In the genomic region with DNA sequence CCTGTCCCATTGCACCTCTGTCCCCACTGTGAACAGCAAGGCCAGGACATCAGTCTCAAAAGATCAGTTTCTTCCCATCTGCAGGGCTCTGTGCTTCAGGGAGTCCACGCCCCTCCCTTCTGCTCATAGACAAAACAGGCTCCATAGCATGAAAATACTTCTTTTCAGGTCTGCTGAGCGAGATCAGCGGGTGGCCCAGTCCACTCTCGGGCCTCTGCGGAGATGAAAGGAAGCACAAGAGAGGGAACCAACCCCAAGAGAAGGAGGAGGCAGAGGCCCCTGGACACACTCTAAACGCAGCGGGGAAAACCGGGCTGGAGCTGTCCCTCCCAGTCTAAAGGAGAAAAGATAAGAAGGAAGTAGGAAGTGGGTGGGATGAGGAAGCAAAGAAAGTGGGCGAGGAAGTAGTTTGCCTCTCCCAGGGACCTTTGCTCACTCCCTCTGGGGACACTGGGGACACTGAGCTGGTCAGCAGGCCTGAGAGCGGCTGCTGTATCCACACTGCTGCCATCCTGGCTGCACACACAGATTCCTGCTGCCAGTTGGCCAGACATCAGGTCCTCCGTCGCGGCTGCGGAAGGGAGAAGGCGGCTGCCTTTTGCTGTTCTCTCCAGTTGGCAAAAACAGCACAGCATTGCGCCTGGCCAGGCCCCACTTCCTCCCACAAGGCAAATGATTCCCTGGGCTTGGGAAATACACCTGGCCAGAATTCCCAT, we compare ENCODE assay signal across 8 mouse cellular contexts.
DNase-seq lines count a peak whose midpoint lies in the region; ATAC-seq and TF ChIP-seq lines count a peak whose summit lies in the region.

No protein-coding gene starts in this region.

- peak overlapping the region; percentile 52 for H3K27ac ChIP-seq in intestine, embryonic 14.5 days (ENCODE audit: low read depth)
- peak overlapping the region; percentile 69 for H3K27ac ChIP-seq in left cerebral cortex, adult 2 months

- H3K27me3 ChIP-seq in intestine, embryonic 14.5 days (replicated peaks; ENCODE audit: control insufficient read depth, insufficient read depth, low read length): no peaks in the 10 kb centered on the region

- WGBS in intestine, embryonic 14.5 days: 14% methylated on average over 16 of the region's 16 CpGs

- DNase-seq in adipocyte (ENCODE audit: low spot score): peak; percentile 94
- peak; percentile 62 for DNase-seq in embryo, embryonic 9.5 days (ENCODE audit: extremely low spot score)
- DNase-seq in gastrocnemius, postnatal 4 days (ENCODE audit: low spot score in 2 of 2): peak; percentile 68 to 80
- DNase-seq in intestine, embryonic 14.5 days (ENCODE audit: low spot score): peak; percentile 74
- peak; percentile 67 to 81 for DNase-seq in left cerebral cortex, adult 2 months (ENCODE audit: extremely low spot score in 1 of 2, low spot score in 2 of 2)
- peak; percentile 82 for DNase-seq in lung, postnatal 14 days
- DNase-seq in right cerebral cortex, postnatal 14 days: peak; percentile 73
- DNase-seq in c-Kit-positive CD71-positive TER-119-positive erythroid progenitor cells, embryonic 14.5 days (ENCODE audit: low spot score): no peak

- H3K4me2 ChIP-seq in intestine, embryonic 14.5 days (ENCODE audit: low read length): peak overlapping the region; percentile 44

- H3K4me1 ChIP-seq in intestine, embryonic 14.5 days (replicated peaks; ENCODE audit: control insufficient read depth, insufficient read depth, low read length): peaks cover 13% of the 10 kb centered on the region

- 0 out of 2 replicates have a peak, but pooled peaks have one; percentile 33 for ATAC-seq in intestine, embryonic 14.5 days (replicated peaks; ENCODE audit: low FRiP score, low TSS enrichment, low read depth)

- no peak for TF ChIP-seq CTCF in left cerebral cortex, adult 2 months (IDR thresholded peaks at IDR 0.05)

- intact Hi-C loops in left cerebral cortex, adult 2 months (cut with DNase I): loop anchor here (5.0 to 10.0 kb wide), 2 partner anchors 144 to 239 kb away; partner anchors contain the start of gene Rybp

- H3K4me3 ChIP-seq in intestine, embryonic 14.5 days (ENCODE audit: low read depth, low read length): 0 out of 2 replicates have a peak overlapping the region, but pooled peaks have one; percentile 11
- no peak overlapping the region for H3K4me3 ChIP-seq in left cerebral cortex, adult 2 months

- no peaks in the 10 kb centered on the region for H3K36me3 ChIP-seq in intestine, embryonic 14.5 days (ENCODE audit: control insufficient read depth, insufficient read depth, low read length)

- no peaks in the 10 kb centered on the region for H3K9me3 ChIP-seq in intestine, embryonic 14.5 days (ENCODE audit: control insufficient read depth, low read length)

- H3K9ac ChIP-seq in intestine, embryonic 14.5 days (ENCODE audit: low read length): peak overlapping the region; percentile 8; the same call in 1 of the 2 replicates
